Mouse (Mus musculus): ENCODE measurements around the gene Ergic1. TPM values are rescaled to one million over a fixed set of nuclear protein-coding genes. Genes with fewer than 3 reads are reported as not detected.

Ergic1 gene
- polyA plus RNA-seq, 1 experiment, result 143 TPM

DNA sequence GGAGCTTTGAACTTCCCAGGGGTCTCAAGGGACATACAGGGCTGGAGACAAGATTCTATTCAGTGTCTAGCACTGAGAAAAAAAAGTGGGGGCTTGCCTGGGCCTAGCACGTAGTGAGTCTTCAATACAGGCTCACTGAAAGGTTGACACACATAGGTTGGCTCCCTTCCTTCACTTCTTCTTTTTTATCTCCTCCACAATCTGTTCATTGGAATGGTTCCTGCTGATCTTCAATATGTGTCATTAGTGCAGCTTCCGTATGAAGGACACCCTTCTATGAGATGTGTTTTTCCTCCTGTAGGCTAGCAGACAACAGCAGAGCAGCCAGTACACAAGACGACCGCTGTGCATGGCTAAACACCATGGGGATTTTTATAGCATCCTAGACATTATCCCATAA is 36.5 kb upstream of the Ergic1 start:
- Histone ChIP-seq H3K27ac (ENCODE audit: insufficient read depth, low read length) (no peak overlapping the region), H3K4me3 (ENCODE audit: insufficient read depth, low read length) (no peak overlapping the region), H3K4me1 (ENCODE audit: control insufficient read depth, insufficient read depth, low read length) (0 out of 2 replicates have a peak, but pooled peaks cover 2% of the 10 kb centered on the region)
- TF ChIP-seq POLR2A (IDR thresholded peaks at IDR 0.05; ENCODE audit: extremely low read depth, insufficient read depth, low read length), result no peak
- TF ChIP-seq CTCF (IDR thresholded peaks at IDR 0.05; ENCODE audit: extremely low read depth, insufficient read depth, low read length), result no peak

DNA sequence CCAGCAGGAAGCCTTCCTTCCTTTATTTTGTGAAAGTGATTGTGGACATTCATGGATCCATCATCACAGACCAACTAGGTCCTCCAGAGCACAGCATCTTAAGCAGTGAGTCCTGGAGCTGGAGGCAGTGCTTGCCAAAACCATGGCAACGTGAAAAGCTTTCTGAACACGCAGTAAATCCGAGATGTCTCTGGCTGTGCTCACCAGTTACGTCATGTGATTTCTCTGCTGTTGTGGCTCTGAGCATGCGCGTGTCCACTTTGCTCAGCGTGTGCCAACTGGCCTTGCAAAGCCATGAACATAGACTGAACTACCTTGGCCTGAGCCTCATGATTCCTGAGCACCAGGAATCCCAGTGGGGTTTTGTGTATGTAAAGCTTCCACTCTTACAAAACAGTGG is 36.0 kb upstream of the Ergic1 start:
- TF ChIP-seq POLR2A (IDR thresholded peaks at IDR 0.05; ENCODE audit: extremely low read depth, insufficient read depth, low read length) (no peak), CTCF (IDR thresholded peaks at IDR 0.05; ENCODE audit: extremely low read depth, insufficient read depth, low read length) (no peak)
- no peak overlapping the region for H3K4me3 ChIP-seq (ENCODE audit: insufficient read depth, low read length)
- 0 out of 2 replicates have a peak, but pooled peaks cover 2% of the 10 kb centered on the region for H3K4me1 ChIP-seq (ENCODE audit: control insufficient read depth, insufficient read depth, low read length)
- no peak overlapping the region for H3K27ac ChIP-seq (ENCODE audit: insufficient read depth, low read length)

DNA sequence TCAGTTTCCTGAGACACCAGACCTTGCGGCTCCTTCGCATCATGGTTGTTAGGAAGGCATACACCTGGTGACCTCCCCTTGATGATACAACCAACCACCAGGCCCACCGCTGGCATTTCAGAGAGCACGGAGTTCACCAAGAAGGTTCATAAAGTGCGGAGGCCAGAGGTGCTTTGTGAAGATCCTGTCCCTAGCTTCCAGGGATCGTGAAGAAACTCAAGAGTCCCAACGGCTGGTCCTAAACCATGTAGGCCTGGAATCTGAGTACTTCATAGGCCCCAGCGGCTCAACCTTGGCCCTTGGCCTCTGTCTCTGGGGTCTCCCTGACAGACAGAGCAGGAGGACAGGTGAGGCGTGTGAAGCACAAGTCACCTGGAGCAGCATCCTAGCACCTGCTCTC is 34.0 kb upstream of the Ergic1 start:
- H3K27ac ChIP-seq (ENCODE audit: insufficient read depth, low read length), result no peak overlapping the region
- H3K4me3 ChIP-seq (ENCODE audit: insufficient read depth, low read length), result no peak overlapping the region
- H3K4me1 ChIP-seq (ENCODE audit: control insufficient read depth, insufficient read depth, low read length), result 0 out of 2 replicates have a peak, but pooled peaks cover 2% of the 10 kb centered on the region
- no peak for TF ChIP-seq CTCF (IDR thresholded peaks at IDR 0.05; ENCODE audit: extremely low read depth, insufficient read depth, low read length)
- no peak for TF ChIP-seq POLR2A (IDR thresholded peaks at IDR 0.05; ENCODE audit: extremely low read depth, insufficient read depth, low read length)

DNA sequence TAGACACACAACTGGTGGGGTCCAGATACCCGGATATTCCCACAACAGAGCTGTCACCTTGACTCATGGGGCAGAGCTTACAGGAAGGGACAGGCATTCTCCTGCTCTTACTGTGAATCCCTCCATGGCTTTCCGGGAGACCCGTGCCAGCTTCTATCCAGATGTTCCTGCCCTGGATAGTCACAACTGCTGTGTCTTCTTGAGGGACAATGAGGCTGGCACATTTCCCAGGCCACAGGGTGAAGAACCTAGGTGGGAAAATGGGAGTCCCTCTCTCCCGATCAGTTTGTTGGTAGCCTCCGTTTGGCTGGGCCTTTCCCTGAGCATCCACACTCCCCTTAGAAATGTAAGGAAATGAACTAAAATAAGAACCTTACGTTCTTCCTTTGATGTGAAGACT is 32.5 kb upstream of the Ergic1 start:
- H3K27ac ChIP-seq (ENCODE audit: insufficient read depth, low read length), result no peak overlapping the region
- H3K4me3 ChIP-seq (ENCODE audit: insufficient read depth, low read length), result no peak overlapping the region
- 0 out of 2 replicates have a peak, but pooled peaks cover 2% of the 10 kb centered on the region for H3K4me1 ChIP-seq (ENCODE audit: control insufficient read depth, insufficient read depth, low read length)
- TF ChIP-seq CTCF (IDR thresholded peaks at IDR 0.05; ENCODE audit: extremely low read depth, insufficient read depth, low read length), result no peak
- no peak for TF ChIP-seq POLR2A (IDR thresholded peaks at IDR 0.05; ENCODE audit: extremely low read depth, insufficient read depth, low read length)

DNA sequence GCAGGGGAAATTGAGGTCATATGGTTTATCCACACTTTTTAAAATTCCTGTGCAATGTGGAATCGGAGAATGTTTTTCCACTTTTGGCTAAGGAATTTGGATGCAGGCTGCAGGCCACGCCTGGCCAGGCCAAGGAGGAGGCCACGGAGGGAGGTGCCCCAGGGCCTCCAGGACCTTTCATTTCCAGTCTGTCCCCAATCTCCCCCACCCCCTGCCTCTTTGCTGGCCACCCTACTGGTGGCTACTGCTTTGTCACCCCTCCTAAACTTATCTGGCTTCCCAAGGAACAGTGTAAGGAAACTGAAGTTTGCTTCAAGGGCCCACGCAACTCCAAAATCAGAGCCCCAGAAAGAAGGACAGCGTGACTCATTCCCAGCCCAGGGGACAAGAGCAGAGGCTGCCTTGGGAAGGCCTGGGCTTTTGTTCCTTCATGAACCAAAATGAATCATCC is 31.5 kb upstream of the Ergic1 start:
- no peak overlapping the region; the same call in 1 of the 2 replicates for H3K27ac ChIP-seq (ENCODE audit: insufficient read depth, low read length)
- peaks cover 2% of the 10 kb centered on the region; the same call in 1 of the 2 replicates for H3K4me1 ChIP-seq (ENCODE audit: control insufficient read depth, insufficient read depth, low read length)
- H3K4me3 ChIP-seq (ENCODE audit: insufficient read depth, low read length), result no peak overlapping the region
- TF ChIP-seq POLR2A (IDR thresholded peaks at IDR 0.05; ENCODE audit: extremely low read depth, insufficient read depth, low read length), result no peak
- no peak for TF ChIP-seq CTCF (IDR thresholded peaks at IDR 0.05; ENCODE audit: extremely low read depth, insufficient read depth, low read length)

DNA sequence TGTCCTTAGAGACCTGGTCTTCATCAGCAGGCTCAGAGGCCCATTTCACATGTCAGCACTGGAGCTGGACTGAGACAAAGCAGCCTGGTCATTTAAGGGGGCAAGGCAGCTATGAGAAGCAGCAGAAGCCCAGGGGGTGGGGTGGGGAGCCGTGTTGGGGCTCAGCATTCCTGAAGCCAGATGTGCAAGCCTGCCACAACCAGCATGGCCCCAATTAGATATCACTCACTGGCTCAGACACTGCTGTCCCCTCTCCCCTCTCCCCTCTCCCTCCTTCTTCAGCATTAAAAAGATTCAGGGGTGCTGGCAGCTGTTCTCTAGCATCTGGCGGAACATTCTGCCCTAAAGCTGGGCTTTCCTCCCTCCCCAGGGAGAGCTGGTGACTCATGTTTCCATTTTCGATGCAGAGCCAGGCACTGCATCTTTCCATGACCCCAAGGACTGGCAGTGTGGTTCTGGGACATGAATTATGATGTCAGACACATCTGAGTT is 30.7 kb upstream of the Ergic1 start:
- TF ChIP-seq POLR2A (IDR thresholded peaks at IDR 0.05; ENCODE audit: extremely low read depth, insufficient read depth, low read length) (no peak), CTCF (IDR thresholded peaks at IDR 0.05; ENCODE audit: extremely low read depth, insufficient read depth, low read length) (no peak)
- Histone ChIP-seq H3K4me3 (ENCODE audit: insufficient read depth, low read length) (no peak overlapping the region), H3K4me1 (ENCODE audit: control insufficient read depth, insufficient read depth, low read length) (peaks cover 2% of the 10 kb centered on the region; the same call in 1 of the 2 replicates), H3K27ac (ENCODE audit: insufficient read depth, low read length) (no peak overlapping the region)

DNA sequence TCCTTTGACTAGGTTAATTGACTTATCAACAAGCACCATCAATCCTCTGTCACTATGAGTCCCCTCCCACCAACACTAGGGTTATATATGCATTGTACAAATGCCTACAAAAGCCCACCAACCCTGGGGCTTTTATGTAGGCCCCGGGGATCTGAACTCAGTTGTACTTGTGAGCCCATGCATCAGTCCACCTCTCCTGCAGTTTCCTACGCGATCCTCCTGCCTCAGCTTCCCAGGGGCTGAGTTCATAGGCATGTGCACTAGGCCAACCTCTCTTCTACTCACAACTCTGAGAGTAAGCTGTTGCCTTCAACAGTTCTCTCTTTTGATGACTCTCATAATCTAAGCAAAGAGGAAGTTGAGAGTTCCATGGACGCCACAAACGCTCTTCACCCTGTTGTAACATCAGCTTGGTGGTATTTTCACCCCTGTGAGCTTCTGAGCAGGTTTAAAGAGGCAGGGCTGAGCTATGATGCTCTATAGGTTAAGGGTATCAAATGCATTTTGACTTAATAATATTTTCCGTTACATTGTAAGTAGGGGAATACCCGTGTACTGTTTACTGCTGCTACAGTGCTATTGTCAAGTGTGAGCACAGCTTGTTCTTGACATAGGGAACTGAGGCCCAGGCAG is 29.8 kb upstream of the Ergic1 start:
- peaks cover 2% of the 10 kb centered on the region; the same call in 1 of the 2 replicates for H3K4me1 ChIP-seq (ENCODE audit: control insufficient read depth, insufficient read depth, low read length)
- TF ChIP-seq POLR2A (IDR thresholded peaks at IDR 0.05; ENCODE audit: extremely low read depth, insufficient read depth, low read length) (no peak), CTCF (IDR thresholded peaks at IDR 0.05; ENCODE audit: extremely low read depth, insufficient read depth, low read length) (no peak)
- H3K4me3 ChIP-seq (ENCODE audit: insufficient read depth, low read length), result no peak overlapping the region
- no peak overlapping the region for H3K27ac ChIP-seq (ENCODE audit: insufficient read depth, low read length)

DNA sequence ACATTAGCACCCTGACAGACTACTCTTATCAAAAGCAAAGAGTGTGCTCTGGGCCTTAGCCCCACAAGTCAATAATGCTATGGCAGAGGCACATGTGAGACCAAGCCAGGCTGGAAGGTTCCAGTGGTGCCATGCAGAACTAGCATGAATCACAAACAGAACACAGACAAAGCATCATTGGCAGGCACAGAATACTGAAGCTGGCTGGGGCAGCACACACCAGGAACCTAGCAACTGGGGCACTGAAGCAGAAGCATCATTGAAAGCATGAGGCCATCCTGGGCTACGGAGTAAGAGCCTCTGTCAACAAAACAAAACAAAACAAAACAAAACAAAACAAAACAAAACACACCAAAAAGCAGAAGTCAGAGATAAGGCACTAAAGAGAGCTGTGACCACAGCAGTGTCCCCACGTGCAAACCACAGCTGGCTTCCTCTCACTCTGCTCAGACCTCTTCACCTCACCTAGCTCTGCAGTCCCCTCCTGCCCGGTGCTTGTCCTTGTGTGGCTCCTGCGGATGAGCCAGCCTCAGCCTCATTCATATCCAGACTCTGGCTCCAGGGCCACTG is 28.7 kb upstream of the Ergic1 start:
- peaks cover 2% of the 10 kb centered on the region; the same call in 1 of the 2 replicates for H3K4me1 ChIP-seq (ENCODE audit: control insufficient read depth, insufficient read depth, low read length)
- H3K4me3 ChIP-seq (ENCODE audit: insufficient read depth, low read length), result no peak overlapping the region
- no peak overlapping the region for H3K27ac ChIP-seq (ENCODE audit: insufficient read depth, low read length)
- TF ChIP-seq POLR2A (IDR thresholded peaks at IDR 0.05; ENCODE audit: extremely low read depth, insufficient read depth, low read length), result no peak
- no peak for TF ChIP-seq CTCF (IDR thresholded peaks at IDR 0.05; ENCODE audit: extremely low read depth, insufficient read depth, low read length)

DNA sequence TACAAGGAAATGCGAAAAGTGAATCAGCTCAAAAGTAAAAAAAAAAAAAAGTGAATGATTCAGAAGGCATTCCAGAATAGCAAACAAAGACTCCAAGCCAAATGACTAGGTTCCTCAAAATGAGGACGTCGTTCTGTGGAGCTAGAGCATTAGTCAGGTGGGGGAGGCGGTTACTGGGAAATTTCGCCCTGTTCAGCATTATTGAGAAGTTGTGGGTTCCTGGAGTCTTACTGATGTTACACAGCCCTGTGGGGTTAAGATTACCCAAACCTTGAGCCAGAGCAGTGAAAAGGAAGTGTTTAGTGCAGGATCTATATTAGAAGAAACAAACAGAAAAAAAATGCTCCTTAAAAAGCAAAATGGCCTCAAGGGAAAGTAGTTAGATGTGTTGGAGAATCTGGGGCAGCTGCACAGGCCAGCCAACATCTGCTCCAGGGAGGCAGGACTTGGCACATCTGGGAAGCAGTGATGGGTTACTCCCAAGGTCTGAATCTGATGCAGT is 27.4 kb upstream of the Ergic1 start:
- H3K4me1 ChIP-seq (ENCODE audit: control insufficient read depth, insufficient read depth, low read length), result peaks cover 2% of the 10 kb centered on the region; the same call in 1 of the 2 replicates
- TF ChIP-seq POLR2A (IDR thresholded peaks at IDR 0.05; ENCODE audit: extremely low read depth, insufficient read depth, low read length) (no peak), CTCF (IDR thresholded peaks at IDR 0.05; ENCODE audit: extremely low read depth, insufficient read depth, low read length) (no peak)
- no peak overlapping the region for H3K4me3 ChIP-seq (ENCODE audit: insufficient read depth, low read length)
- H3K27ac ChIP-seq (ENCODE audit: insufficient read depth, low read length), result no peak overlapping the region

Measured in cortical plate, adult 2 months (tissue).